Mouse (Mus musculus): ENCODE measurements around the gene Ttll5. TPM values are rescaled to one million over a fixed set of nuclear protein-coding genes. Genes with fewer than 3 reads are reported as not detected.

The Ttll5 gene
- polyA plus RNA-seq, 1 experiment, result 0.79 TPM

DNA sequence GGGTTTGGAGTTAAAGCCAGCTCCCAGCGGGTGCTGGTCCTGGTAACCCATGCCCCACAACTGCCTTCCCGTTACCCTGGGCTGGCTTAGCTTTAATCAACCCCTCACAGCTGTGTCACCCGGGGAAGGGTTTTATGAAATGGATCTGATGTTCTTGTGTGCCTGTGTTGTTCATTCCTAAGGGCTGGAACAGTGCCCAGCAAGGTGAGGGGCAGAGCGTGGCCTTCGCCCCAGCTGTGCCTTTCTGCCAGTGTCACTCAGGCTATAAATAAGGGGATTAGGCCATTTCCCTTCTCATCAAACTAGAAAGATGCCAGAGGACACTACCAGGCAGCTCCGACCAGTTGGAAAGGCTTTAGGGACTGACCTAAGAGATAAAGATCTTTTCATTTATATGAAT lies 225.4 kb downstream of the Ttll5 start:
- no peaks in the 10 kb centered on the region; the same call in 1 of the 2 replicates for H3K36me3 ChIP-seq (ENCODE audit: control insufficient read depth)
- peaks cover 7% of the 10 kb centered on the region for H3K4me1 ChIP-seq (ENCODE audit: control insufficient read depth)
- no peak overlapping the region for H3K4me3 ChIP-seq (replicated peaks)
- no peaks in the 10 kb centered on the region for H3K9me3 ChIP-seq (ENCODE audit: control insufficient read depth, low read length)
- TF ChIP-seq TAL1 (IDR thresholded peaks at IDR 0.05; ENCODE audit: low read length) (no peak), GATA1 (IDR thresholded peaks at IDR 0.05; ENCODE audit: low read length) (no peak)
- H3K27me3 ChIP-seq (ENCODE audit: control insufficient read depth), result no peaks in the 10 kb centered on the region

DNA sequence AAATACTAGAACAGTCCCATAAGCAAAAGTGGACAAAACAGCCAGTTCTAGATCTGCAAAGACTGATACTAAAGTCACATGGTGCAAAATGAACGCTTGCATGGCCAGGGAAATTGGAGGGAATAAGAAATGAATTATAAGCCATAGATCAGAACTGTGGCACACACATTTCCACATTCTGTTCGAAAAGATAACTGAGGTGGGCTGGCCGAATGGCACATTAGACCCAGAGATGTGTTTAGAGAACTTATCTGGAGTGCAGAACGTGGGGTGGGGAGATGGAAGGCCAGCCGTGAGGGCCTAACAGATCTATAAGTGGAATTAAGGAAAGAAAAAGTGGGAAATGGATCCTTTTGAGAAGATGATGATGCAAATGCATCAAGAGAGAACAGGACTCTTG lies 227.0 kb downstream of the Ttll5 start:
- H3K4me3 ChIP-seq (replicated peaks), result no peak overlapping the region

DNA sequence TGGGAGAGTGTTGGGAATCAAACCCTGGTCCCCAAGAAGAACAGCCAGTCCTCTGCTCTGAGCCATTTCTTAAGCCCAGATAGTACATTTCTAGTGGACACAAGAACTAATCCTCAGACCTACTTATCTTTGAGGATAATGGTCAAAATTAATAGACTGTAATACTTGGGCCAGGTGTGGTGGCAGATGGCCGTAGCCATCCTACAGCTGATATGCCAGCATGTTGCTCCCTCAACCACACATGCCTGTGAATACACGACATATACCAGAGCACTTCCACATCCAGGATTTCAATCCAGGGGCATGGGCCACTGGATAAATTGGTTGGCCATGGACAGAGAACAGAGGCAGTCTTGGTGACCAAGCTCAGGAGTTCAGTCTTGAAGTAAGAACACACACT lies 230.8 kb downstream of the Ttll5 start:
- H3K9me3 ChIP-seq (ENCODE audit: control insufficient read depth, low read length), result no peaks in the 10 kb centered on the region
- H3K4me3 ChIP-seq (replicated peaks), result no peak overlapping the region
- peaks cover 2% of the 10 kb centered on the region for H3K36me3 ChIP-seq (ENCODE audit: control insufficient read depth)
- no peak for TF ChIP-seq TAL1 (IDR thresholded peaks at IDR 0.05; ENCODE audit: low read length)
- TF ChIP-seq GATA1 (IDR thresholded peaks at IDR 0.05; ENCODE audit: low read length), result no peak
- peaks cover 7% of the 10 kb centered on the region for H3K4me1 ChIP-seq (ENCODE audit: control insufficient read depth)
- no peaks in the 10 kb centered on the region for H3K27me3 ChIP-seq (ENCODE audit: control insufficient read depth)

More for the DNA sequence above, 227.0 kb downstream of the Ttll5 start:
- TF ChIP-seq GATA1 (IDR thresholded peaks at IDR 0.05; ENCODE audit: low read length) (no peak), TAL1 (IDR thresholded peaks at IDR 0.05; ENCODE audit: low read length) (no peak)
- Histone ChIP-seq H3K9me3 (ENCODE audit: control insufficient read depth, low read length) (no peaks in the 10 kb centered on the region), H3K36me3 (ENCODE audit: control insufficient read depth) (peaks cover 2% of the 10 kb centered on the region), H3K27me3 (ENCODE audit: control insufficient read depth) (no peaks in the 10 kb centered on the region), H3K4me1 (ENCODE audit: control insufficient read depth) (peaks cover 7% of the 10 kb centered on the region)

- TF ChIP-seq GATA1 (IDR thresholded peaks at IDR 0.05; ENCODE audit: low read length), result no peak
- TF ChIP-seq TAL1 (IDR thresholded peaks at IDR 0.05; ENCODE audit: low read length), result no peak
- no peak overlapping the region for H3K4me3 ChIP-seq (replicated peaks)
- H3K27me3 ChIP-seq (ENCODE audit: control insufficient read depth), result no peaks in the 10 kb centered on the region
- peaks cover 2% of the 10 kb centered on the region for H3K36me3 ChIP-seq (ENCODE audit: control insufficient read depth)
- H3K9me3 ChIP-seq (ENCODE audit: control insufficient read depth, low read length), result no peaks in the 10 kb centered on the region
- peaks cover 4% of the 10 kb centered on the region for H3K4me1 ChIP-seq (ENCODE audit: control insufficient read depth)
These were observed 232.5 kb downstream of the Ttll5 start for GRCm38 (mm10) chr12:86056976-86057375.

DNA sequence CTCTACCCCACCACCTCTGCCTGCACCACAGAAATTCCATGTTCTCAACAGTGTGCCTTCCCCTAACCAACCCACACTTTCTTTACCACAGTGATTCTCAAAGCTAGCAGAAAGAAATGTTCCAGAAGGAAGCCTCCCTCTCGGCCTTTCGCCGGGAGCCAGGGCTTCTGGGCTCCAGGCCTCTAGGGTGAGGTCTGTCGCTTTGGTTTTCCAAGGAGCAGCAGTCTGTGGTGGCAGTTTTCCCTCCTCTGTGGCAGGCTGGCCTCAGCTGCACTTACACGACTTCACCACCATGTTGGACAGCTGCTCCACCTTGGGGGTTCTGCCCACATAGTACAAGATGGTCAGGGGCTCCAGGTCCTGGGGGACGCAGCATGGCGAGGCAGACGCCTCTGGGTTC lies 233.1 kb downstream of the Ttll5 start:
- Histone ChIP-seq H3K9me3 (ENCODE audit: control insufficient read depth, low read length) (no peaks in the 10 kb centered on the region), H3K4me3 (replicated peaks) (no peak overlapping the region), H3K27me3 (ENCODE audit: control insufficient read depth) (no peaks in the 10 kb centered on the region), H3K36me3 (ENCODE audit: control insufficient read depth) (peaks cover 2% of the 10 kb centered on the region), H3K4me1 (ENCODE audit: control insufficient read depth) (peaks cover 4% of the 10 kb centered on the region)
- TF ChIP-seq TAL1 (IDR thresholded peaks at IDR 0.05; ENCODE audit: low read length), result no peak

DNA sequence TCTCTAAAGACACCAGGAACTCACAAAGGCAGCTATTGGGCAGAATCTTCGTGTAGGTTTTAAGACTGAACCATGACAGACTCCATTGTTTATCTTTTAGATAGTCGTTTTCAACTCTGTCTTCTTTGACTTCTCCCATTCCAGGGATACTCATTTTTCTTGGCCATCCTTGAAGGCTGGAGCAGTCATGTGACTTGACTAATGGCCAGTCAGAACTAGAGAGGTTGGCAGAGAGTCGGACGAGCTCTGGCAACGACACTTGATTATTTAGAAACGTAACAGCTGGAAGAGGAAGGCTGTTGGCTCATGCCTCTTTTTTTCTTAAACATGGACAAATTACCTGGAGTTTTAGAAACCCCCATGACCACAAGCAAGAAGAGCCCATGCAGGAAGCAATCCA lies 234.9 kb downstream of the Ttll5 start:
- Histone ChIP-seq H3K4me1 (ENCODE audit: control insufficient read depth) (peaks cover 4% of the 10 kb centered on the region), H3K27me3 (ENCODE audit: control insufficient read depth) (no peaks in the 10 kb centered on the region), H3K36me3 (ENCODE audit: control insufficient read depth) (peaks cover 2% of the 10 kb centered on the region; the same call in 1 of the 2 replicates), H3K4me3 (replicated peaks) (no peak overlapping the region), H3K9me3 (ENCODE audit: control insufficient read depth, low read length) (no peaks in the 10 kb centered on the region)
- TF ChIP-seq GATA1 (IDR thresholded peaks at IDR 0.05; ENCODE audit: low read length), result no peak
- TF ChIP-seq TAL1 (IDR thresholded peaks at IDR 0.05; ENCODE audit: low read length), result no peak

- no peaks in the 10 kb centered on the region for H3K9me3 ChIP-seq (ENCODE audit: control insufficient read depth, low read length)
- H3K4me1 ChIP-seq (ENCODE audit: control insufficient read depth), result peaks cover 4% of the 10 kb centered on the region
- no peak overlapping the region for H3K4me3 ChIP-seq (replicated peaks)
- no peaks in the 10 kb centered on the region for H3K36me3 ChIP-seq (ENCODE audit: control insufficient read depth)
- H3K27me3 ChIP-seq (ENCODE audit: control insufficient read depth), result no peaks in the 10 kb centered on the region
- TF ChIP-seq TAL1 (IDR thresholded peaks at IDR 0.05; ENCODE audit: low read length), result no peak
- TF ChIP-seq GATA1 (IDR thresholded peaks at IDR 0.05; ENCODE audit: low read length), result no peak
These were observed 240.3 kb downstream of the Ttll5 start for GRCm38 (mm10) chr12:86064796-86065195.

DNA sequence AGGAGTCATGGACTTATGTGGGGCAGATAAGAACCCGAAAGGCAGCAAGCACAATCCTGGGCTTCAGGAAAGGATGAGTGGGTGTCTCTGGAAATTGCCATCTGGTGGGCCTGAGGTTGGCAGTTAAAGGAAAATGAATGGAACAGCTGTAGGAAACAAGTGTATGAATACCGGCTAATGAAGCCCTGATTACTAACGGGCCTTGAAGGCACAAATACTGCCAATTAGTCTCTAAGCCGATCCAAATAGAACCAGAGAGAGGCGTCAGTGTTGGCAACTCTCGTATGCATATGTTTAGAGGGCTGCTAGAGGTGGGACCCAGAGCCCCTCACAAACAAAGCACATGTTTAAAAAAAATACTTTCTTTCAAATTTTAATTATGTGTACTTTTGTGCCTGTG lies 247.0 kb downstream of the Ttll5 start:
- Histone ChIP-seq H3K4me1 (ENCODE audit: control insufficient read depth) (no peaks in the 10 kb centered on the region), H3K36me3 (ENCODE audit: control insufficient read depth) (no peaks in the 10 kb centered on the region), H3K9me3 (ENCODE audit: control insufficient read depth, low read length) (no peaks in the 10 kb centered on the region), H3K4me3 (replicated peaks) (no peak overlapping the region), H3K27me3 (ENCODE audit: control insufficient read depth) (peaks cover 12% of the 10 kb centered on the region)
- no peak for TF ChIP-seq GATA1 (IDR thresholded peaks at IDR 0.05; ENCODE audit: low read length)
- no peak for TF ChIP-seq TAL1 (IDR thresholded peaks at IDR 0.05; ENCODE audit: low read length)

DNA sequence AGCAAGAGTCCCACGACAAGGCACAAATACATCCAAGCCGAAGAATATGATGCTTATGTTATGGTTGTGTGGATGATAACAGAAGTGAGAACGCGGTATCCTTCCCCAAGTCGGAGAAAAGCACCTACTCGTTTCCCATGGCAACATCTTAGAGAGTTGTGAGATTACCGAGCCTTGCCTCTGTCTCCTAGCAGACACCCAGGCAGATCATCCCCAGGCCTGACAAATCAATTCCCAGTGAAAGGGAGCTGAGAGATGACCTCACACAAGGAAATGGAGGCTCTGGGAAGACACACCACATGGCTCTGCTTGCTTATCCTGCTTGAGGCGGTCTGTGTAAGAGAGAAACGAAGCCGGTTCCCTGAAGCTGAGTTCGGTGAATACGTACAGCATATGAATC lies 250.2 kb downstream of the Ttll5 start:
- Histone ChIP-seq H3K4me3 (replicated peaks) (no peak overlapping the region), H3K36me3 (ENCODE audit: control insufficient read depth) (no peaks in the 10 kb centered on the region), H3K9me3 (ENCODE audit: control insufficient read depth, low read length) (no peaks in the 10 kb centered on the region), H3K27me3 (ENCODE audit: control insufficient read depth) (peaks cover 44% of the 10 kb centered on the region), H3K4me1 (ENCODE audit: control insufficient read depth) (peaks cover 4% of the 10 kb centered on the region)
- TF ChIP-seq TAL1 (IDR thresholded peaks at IDR 0.05; ENCODE audit: low read length) (no peak), GATA1 (IDR thresholded peaks at IDR 0.05; ENCODE audit: low read length) (no peak)

GRCm38 (mm10) chr12:86075358-86075757 lies 250.9 kb downstream of the Ttll5 start:
- Histone ChIP-seq H3K27me3 (ENCODE audit: control insufficient read depth) (peaks cover 51% of the 10 kb centered on the region), H3K36me3 (ENCODE audit: control insufficient read depth) (no peaks in the 10 kb centered on the region), H3K9me3 (ENCODE audit: control insufficient read depth, low read length) (no peaks in the 10 kb centered on the region), H3K4me1 (ENCODE audit: control insufficient read depth) (peaks cover 4% of the 10 kb centered on the region), H3K4me3 (replicated peaks) (no peak overlapping the region)
- TF ChIP-seq GATA1 (IDR thresholded peaks at IDR 0.05; ENCODE audit: low read length) (no peak), TAL1 (IDR thresholded peaks at IDR 0.05; ENCODE audit: low read length) (no peak)

Data from erythroblast, embryonic 14.5 days (primary cell).